Mouse (Mus musculus) heart, embryonic 12.5 days (tissue): ENCODE data around the gene Gm45021. TPM values are rescaled to one million over a fixed set of nuclear protein-coding genes. Genes with fewer than 3 reads are reported as not detected.

Source experiments
- ATAC-seq: fragments of 200-750 bp; cut with Nextera tagmentation; 2 replicates; pipeline ENCODE4 v1.8.0; 2017; ENCODE audit warnings: moderate TSS enrichment, moderate library complexity; ENCODE audit not compliant: insufficient number of reproducible peaks, low FRiP score
- H3K27ac ChIP-seq: fragments of 300-500 bp; sonication (generic); 2 replicates; pipeline ENCODE4 v1.5.1; 2016; ENCODE audit warnings: mild to moderate bottlenecking, moderate library complexity; ENCODE audit not compliant: poor library complexity, severe bottlenecking
- H3K27me3 ChIP-seq: fragments of 300-500 bp; sonication (generic); replicated peaks from 2 replicates; pipeline ENCODE4 v1.6.1; 2016; ENCODE audit warnings: mild to moderate bottlenecking, moderate library complexity
- H3K36me3 ChIP-seq: fragments of 300-500 bp; sonication (generic); 2 replicates; pipeline ENCODE4 v1.6.1; 2016; ENCODE audit warnings: mild to moderate bottlenecking, moderate library complexity
- H3K4me1 ChIP-seq: fragments of 300-500 bp; sonication (generic); replicated peaks from 2 replicates; pipeline ENCODE4 v1.6.1; 2016; ENCODE audit warnings: mild to moderate bottlenecking
- H3K4me2 ChIP-seq: fragments of 300-500 bp; sonication (generic); 2 replicates; pipeline ENCODE4 v1.6.1; 2016; ENCODE audit warnings: mild to moderate bottlenecking, moderate library complexity
- H3K4me3 ChIP-seq: fragments of 300-500 bp; sonication (generic); 2 replicates; pipeline ENCODE4 v1.5.1; 2016; ENCODE audit warnings: mild to moderate bottlenecking
- H3K9ac ChIP-seq: fragments of 300-500 bp; sonication (generic); 2 replicates; pipeline ENCODE4 v1.6.1; 2016; ENCODE audit warnings: mild to moderate bottlenecking, moderate library complexity
- H3K9me3 ChIP-seq: fragments of 300-500 bp; sonication (generic); replicated peaks from 2 replicates; pipeline ENCODE4 v1.6.1; 2016; ENCODE audit warnings: mild to moderate bottlenecking, moderate library complexity
- WGBS: fragments of 180-500 bp; shearing (Covaris S2); methylation state at CpG from one replicate; pipeline ENCODE4 v1.1.7; 2016; 5-methylcytosine and 5-hydroxymethylcytosine counted together
- polyA plus RNA-seq: library from polyadenylated mRNA; unstranded; fragments of >200 nt; fragmentation: Nextera tagmentation; extraction: Ambion mirVana; gene quantifications from 2 replicates; pipeline ENCODE4 v1.2.1, GENCODE M21; 2016

The Gm45021 gene
- polyA plus RNA-seq, result 1.5 TPM in 1 of 2 replicates, not detected in the other

DNA sequence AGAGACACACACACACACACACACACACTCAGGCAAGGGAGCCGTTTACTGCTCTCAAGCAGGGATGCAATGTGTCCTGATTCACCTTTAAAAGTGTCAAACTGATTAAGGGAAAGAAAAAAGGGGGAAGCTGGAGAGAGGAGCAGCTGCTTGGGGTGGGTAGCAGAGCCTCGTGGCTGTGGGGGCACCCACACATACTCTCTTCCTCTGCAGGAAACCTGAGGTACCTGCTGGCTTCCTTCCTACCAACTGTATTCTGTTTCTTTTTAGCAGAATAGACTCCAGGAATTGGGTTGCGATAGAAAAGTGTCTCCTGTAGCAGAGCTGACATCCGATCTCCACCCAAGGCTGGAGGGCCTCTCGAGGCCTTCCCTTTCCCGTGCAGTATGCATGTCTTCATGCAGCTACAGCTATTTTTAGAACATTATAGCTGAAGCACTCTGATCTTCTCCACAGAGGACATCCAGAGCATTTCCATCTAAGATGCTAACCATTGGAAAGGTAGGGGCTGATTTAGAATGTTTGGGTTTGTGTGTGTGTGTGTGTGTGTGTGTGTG is at the start of gene Gm45021:
Gene Gm45021 (plus strand): TSS at position 417 of the 557 bp plus-strand sequence.
- WGBS, result 20% methylated on average over 6 of the region's 6 CpGs
- peaks cover 18% of the 10 kb centered on the region for H3K4me1 ChIP-seq
- peak within 1 kb of the TSS; percentile 35; the same call in 1 of the 2 replicates for H3K4me2 ChIP-seq
- ATAC-seq, result no peak
- H3K36me3 ChIP-seq, result no peaks in the 10 kb centered on the region
- H3K4me3 ChIP-seq, result no peak within 1 kb of the TSS
- H3K9ac ChIP-seq, result peak within 1 kb of the TSS; percentile 43
- 0 out of 2 replicates have a peak, but pooled peaks cover 3% of the 10 kb centered on the region for H3K9me3 ChIP-seq
- H3K27me3 ChIP-seq, result no peaks in the 10 kb centered on the region
- peak within 1 kb of the TSS; percentile 82 for H3K27ac ChIP-seq

DNA sequence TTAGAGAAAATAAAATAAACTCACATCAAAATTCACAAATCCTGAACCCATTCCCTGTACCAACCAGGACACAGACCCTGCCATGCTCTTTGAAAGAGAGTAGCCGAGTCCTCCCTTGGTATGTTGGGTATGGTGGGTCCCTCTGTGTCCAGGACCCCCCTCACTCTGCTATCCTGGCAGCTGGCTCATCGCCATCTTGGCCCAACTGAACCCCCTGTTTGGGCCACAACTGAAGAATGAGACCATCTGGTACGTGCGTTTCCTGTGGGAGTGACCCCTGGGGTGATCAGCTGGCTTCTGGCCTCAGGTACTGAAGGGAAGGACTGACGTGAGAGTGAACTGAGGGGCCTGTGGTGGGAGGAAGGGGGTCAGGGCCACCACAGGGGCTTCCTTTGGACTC is 49.5 kb upstream of the Gm45021 start:
- Histone ChIP-seq H3K9me3 (no peaks in the 10 kb centered on the region), H3K4me3 (no peak overlapping the region), H3K4me1 (peaks cover 26% of the 10 kb centered on the region), H3K36me3 (peaks cover 3% of the 10 kb centered on the region; the same call in 1 of the 2 replicates), H3K9ac (no peak overlapping the region), H3K4me2 (no peak overlapping the region), H3K27ac (no peak overlapping the region), H3K27me3 (no peaks in the 10 kb centered on the region)
- ATAC-seq, result peak; percentile 29; the same call in 1 of the 2 replicates
- 72% methylated on average over 5 of the region's 5 CpGs for WGBS

DNA sequence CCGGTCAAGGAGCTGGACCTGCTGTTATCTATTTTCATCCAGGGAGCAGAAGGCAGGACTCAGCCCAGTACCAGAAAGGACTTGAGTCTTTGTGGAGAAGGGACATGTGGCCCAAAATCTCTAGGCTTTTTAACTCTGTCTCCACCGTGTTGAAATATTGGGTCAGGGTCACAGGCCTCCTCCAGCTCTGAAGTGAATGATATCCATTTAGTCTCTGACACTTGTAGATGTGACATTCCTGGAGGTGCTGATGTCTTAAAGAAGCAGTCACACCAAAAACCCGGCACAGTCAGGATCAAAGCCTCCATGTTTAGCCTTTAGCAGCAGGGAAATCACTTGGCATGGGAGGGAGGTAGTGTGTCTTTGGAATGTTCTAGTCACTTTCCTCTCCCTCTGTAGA is 48.7 kb upstream of the Gm45021 start:
- ATAC-seq, result no peak

DNA sequence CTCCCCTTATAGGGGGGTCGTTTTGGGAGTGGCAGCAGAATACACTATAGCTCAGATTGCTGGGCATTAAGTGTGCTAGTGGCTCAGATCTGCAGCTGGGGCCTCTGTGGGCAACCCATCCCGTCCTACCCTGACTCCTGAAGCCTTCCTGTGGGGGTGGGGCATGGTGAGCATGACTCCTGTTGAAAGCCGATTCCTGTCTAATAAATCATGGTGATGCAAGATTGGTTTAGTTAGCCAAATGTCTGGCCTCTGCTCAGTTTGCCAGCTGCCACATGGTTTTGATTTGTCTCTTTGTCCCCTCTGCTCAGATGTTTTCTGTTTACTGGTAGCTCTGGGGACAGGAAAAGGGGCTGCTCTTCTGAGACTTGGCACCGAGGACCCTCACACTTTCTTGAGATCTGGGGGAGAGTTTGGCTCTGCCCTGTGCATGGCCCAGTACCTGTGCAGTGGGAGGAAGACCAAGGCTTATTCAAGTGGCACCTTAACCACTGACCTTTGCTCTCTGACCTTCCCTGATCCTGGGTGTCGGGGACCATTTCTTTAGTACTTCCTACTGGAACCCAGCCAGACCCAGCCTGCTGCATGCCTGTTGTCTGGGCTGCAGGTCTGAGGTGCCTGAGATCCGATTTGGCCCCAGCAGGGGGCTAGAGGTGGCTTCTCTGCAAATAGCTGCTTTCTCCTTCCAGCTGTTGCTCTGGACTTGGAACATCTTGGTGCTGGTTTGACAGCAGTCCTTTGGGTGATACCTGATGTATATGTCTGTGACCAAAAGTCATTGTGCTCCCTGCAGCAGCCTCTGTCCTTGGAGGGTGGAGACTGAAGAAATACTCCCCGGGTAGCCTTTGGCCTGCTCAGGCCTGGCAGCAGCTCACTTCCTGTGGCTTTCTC is 47.6 kb upstream of the Gm45021 start:
- Histone ChIP-seq H3K9ac (peak overlapping the region; percentile 35; the same call in 1 of the 2 replicates), H3K4me3 (no peak overlapping the region), H3K27ac (no peak overlapping the region), H3K9me3 (no peaks in the 10 kb centered on the region), H3K36me3 (peaks cover 3% of the 10 kb centered on the region; the same call in 1 of the 2 replicates), H3K27me3 (no peaks in the 10 kb centered on the region), H3K4me1 (peaks cover 23% of the 10 kb centered on the region), H3K4me2 (no peak overlapping the region)
- WGBS, result 34% methylated on average over 7 of the region's 7 CpGs
- ATAC-seq, result no peak

More for the DNA sequence above, 48.7 kb upstream of the Gm45021 start:
- 34% methylated on average over 3 of the region's 3 CpGs for WGBS
- H3K4me2 ChIP-seq, result no peak overlapping the region
- H3K27me3 ChIP-seq, result no peaks in the 10 kb centered on the region
- H3K9ac ChIP-seq, result no peak overlapping the region
- H3K4me1 ChIP-seq, result peaks cover 26% of the 10 kb centered on the region
- no peak overlapping the region for H3K27ac ChIP-seq
- H3K4me3 ChIP-seq, result no peak overlapping the region
- no peaks in the 10 kb centered on the region for H3K9me3 ChIP-seq
- peaks cover 3% of the 10 kb centered on the region; the same call in 1 of the 2 replicates for H3K36me3 ChIP-seq

DNA sequence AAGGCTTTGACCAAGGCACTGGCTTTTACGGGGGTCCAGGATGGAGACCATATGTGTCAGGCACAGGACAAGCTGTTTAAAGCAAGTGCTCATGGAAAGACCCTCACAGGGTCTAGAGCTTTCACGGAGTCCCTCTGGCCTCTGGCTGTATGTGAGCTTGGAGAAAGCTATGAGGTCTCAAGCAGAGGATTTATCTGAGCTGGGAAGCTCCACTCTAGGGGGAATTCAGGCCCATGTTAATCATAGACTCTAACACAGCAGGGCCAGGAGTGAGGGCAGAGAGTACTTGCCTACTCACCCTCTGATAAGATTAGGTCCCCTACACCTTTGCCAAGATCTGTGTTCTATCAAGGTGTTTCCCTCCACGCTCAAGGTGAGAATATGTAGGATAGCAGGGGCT is 46.8 kb upstream of the Gm45021 start:
- Histone ChIP-seq H3K4me2 (no peak overlapping the region), H3K9me3 (no peaks in the 10 kb centered on the region), H3K27ac (no peak overlapping the region), H3K36me3 (peaks cover 3% of the 10 kb centered on the region; the same call in 1 of the 2 replicates), H3K27me3 (no peaks in the 10 kb centered on the region), H3K4me1 (peaks cover 15% of the 10 kb centered on the region), H3K9ac (no peak overlapping the region), H3K4me3 (no peak overlapping the region)
- ATAC-seq, result no peak
- WGBS, result 76% methylated on average over 3 of the region's 3 CpGs

DNA sequence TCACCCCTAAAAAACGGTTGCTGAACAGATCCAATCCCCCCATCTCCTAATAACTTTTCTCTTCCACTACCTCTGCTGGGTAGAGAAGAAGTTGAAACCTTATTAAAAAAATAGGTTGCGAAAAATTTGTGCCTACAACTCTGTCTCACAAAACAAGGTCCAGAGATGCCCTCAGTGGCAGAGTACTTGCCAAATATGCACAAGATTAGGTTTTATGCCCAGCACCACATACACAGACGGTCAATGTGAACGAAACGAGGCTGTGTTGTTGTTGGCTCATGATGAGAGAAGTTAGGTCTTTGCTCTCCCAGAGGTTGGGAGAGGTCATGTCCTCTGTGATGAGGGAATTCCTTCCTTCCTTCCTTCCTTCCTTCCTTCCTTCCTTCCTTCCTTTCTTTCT is 44.2 kb upstream of the Gm45021 start:
- 57% methylated on average over 5 of the region's 5 CpGs for WGBS
- no peak overlapping the region for H3K9ac ChIP-seq
- ATAC-seq, result no peak

DNA sequence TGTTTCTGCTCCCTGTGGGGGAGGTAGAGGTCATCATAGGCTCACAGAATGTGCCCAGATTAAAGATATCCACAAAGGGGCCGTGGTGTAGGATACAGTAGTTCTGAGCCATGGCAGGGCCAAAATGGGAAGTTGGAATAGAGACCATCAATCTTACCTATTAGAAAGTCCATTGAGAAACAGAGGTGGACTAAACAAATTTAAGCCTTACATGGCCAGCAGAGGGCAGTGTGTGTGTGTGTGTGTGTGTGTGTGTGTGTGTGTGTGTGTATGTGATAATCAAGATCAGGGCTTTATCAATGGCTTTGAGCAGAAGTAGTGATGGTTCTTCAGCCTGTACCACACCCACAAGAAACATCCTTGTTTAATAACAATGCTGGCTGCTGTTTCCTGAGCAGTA is 43.1 kb upstream of the Gm45021 start:
- Histone ChIP-seq H3K9me3 (no peaks in the 10 kb centered on the region), H3K36me3 (no peaks in the 10 kb centered on the region), H3K27ac (no peak overlapping the region), H3K4me1 (peaks cover 10% of the 10 kb centered on the region), H3K9ac (no peak overlapping the region), H3K4me3 (no peak overlapping the region), H3K27me3 (no peaks in the 10 kb centered on the region), H3K4me2 (no peak overlapping the region)
- WGBS, result 33% methylated on average over 1 of the region's 1 CpGs
- no peak for ATAC-seq

More for the DNA sequence above, 44.2 kb upstream of the Gm45021 start:
- no peak overlapping the region for H3K4me2 ChIP-seq
- no peaks in the 10 kb centered on the region for H3K9me3 ChIP-seq
- H3K36me3 ChIP-seq, result peaks cover 3% of the 10 kb centered on the region; the same call in 1 of the 2 replicates
- no peak overlapping the region for H3K27ac ChIP-seq
- H3K4me1 ChIP-seq, result peaks cover 10% of the 10 kb centered on the region
- H3K4me3 ChIP-seq, result no peak overlapping the region
- no peaks in the 10 kb centered on the region for H3K27me3 ChIP-seq

DNA sequence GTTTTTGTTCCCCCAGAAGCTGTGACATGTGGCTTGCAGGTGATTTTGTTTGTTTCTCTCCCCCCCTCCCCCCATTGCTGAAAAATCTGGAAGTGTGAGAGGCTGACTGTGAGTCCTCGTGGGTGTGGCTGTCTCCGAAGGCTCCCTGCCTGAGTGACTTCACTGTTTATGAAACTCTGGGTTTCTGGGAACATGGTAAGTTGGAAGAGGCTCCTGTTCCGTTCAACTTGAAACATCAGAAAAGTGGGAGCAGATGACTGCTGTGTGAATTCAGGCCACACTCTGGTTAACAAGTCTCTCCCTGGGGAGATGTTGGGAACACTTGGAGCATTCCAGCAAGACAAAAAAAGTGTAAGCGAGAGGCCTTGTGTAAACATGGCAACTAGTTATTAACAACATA is 42.6 kb upstream of the Gm45021 start:
- Histone ChIP-seq H3K36me3 (no peaks in the 10 kb centered on the region), H3K9ac (no peak overlapping the region), H3K4me1 (peaks cover 8% of the 10 kb centered on the region), H3K4me2 (no peak overlapping the region), H3K27ac (no peak overlapping the region), H3K4me3 (no peak overlapping the region), H3K27me3 (no peaks in the 10 kb centered on the region), H3K9me3 (no peaks in the 10 kb centered on the region)
- no peak for ATAC-seq
- WGBS, result 61% methylated on average over 4 of the region's 4 CpGs

DNA sequence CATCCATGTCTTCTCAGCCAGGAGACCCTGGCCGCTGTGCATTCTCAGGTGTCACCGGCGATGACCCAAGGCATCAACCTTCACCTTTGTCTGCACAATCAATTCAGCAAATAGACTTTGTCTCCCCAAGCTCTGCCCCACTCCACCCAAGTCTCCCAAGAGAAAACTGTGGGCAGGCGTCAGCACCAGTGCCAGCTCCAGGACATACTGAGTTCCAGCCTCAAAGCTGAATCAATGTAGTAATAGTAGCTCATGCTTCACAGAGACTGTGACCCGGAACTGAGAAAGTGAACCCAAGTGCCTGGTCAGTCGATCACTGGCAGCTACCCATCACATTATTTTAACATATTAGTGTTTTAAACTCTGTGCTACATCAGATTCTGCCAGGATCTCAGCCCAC is 41.1 kb upstream of the Gm45021 start:
- Histone ChIP-seq H3K9me3 (no peaks in the 10 kb centered on the region), H3K4me2 (no peak overlapping the region), H3K27me3 (no peaks in the 10 kb centered on the region), H3K4me3 (no peak overlapping the region), H3K4me1 (no peaks in the 10 kb centered on the region), H3K36me3 (no peaks in the 10 kb centered on the region), H3K9ac (no peak overlapping the region), H3K27ac (no peak overlapping the region)
- 82% methylated on average over 6 of the region's 6 CpGs for WGBS
- no peak for ATAC-seq

DNA sequence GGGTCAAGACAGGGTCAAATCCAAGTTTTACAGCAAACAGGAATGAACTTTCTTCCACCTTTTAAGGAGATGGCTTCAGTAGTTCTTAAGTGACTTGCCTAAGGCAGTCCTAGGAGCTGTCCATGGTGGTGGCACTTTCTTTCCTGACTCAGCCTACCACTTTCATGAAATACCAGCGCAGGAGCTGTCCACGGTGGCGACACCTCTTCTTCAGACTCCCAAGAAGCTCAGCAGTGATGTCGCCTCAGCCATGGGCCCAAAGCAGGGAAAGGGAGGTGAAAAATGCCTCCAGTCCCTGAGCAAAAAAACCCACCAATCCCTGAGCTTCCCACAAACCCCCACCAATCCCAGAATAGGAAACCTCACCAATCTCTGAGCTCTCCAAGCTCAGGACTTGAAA is 36.5 kb upstream of the Gm45021 start:
- ATAC-seq, result no peak
- H3K36me3 ChIP-seq, result peaks cover 7% of the 10 kb centered on the region
- no peak overlapping the region for H3K27ac ChIP-seq
- no peaks in the 10 kb centered on the region for H3K27me3 ChIP-seq
- no peaks in the 10 kb centered on the region for H3K9me3 ChIP-seq
- no peak overlapping the region for H3K4me3 ChIP-seq
- H3K4me2 ChIP-seq, result no peak overlapping the region
- 43% methylated on average over 4 of the region's 4 CpGs for WGBS
- H3K4me1 ChIP-seq, result peaks cover 13% of the 10 kb centered on the region
- no peak overlapping the region for H3K9ac ChIP-seq

DNA sequence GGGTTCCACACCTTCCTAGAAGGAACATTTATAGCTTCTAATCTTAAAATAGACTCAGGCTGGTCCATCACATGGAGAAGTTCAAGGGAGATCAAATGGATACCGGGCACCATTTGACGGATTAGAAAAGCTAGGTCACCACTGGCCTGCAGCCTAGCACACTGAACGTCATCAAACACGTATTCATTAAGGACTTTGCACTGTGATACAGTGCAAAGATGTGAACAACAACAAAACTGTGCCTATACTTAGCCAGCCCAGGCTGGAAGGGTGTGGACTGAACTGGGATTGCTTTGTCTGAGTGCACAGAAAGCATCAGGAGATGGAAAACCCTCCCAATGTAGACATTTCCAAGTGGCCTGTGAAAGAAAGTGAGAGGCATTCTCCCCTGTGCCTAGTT is 35.6 kb upstream of the Gm45021 start:
- Histone ChIP-seq H3K9ac (peak overlapping the region; percentile 70; the same call in 1 of the 2 replicates), H3K4me1 (peaks cover 13% of the 10 kb centered on the region), H3K9me3 (no peaks in the 10 kb centered on the region), H3K4me2 (peak overlapping the region; percentile 73), H3K36me3 (peaks cover 12% of the 10 kb centered on the region), H3K27me3 (no peaks in the 10 kb centered on the region), H3K4me3 (peak overlapping the region; percentile 60), H3K27ac (peak overlapping the region; percentile 97)
- WGBS, result 79% methylated on average over 4 of the region's 4 CpGs
- ATAC-seq, result peak; percentile 3; the same call in 1 of the 2 replicates
